Mouse (Mus musculus) stomach, embryonic 16.5 days (tissue): ENCODE measurements at regions not wholly inside any gene's neighbourhood (a gene's known extent, or its start where the extent isn't known, plus 50 kb on each side); places are given as distances from the start of the nearest gene placed in this dataset.

ENCODE experiments used
- ATAC-seq: fragments of 200-750 bp; cut with Nextera tagmentation; 2 replicates; pipeline ENCODE4 v1.8.0; 2017; ENCODE audit warnings: moderate number of reproducible peaks, moderate TSS enrichment; ENCODE audit not compliant: insufficient read depth, low FRiP score
- H3K27ac ChIP-seq: fragments of 300-500 bp; sonication (generic); 2 replicates; pipeline ENCODE4 v1.5.1; 2014; ENCODE audit warnings: low read length
- H3K27me3 ChIP-seq: fragments of 300-500 bp; sonication (generic); 2 replicates; pipeline ENCODE4 v1.6.1; 2014; ENCODE audit warnings: low read length, control low read depth, mixed read lengths; ENCODE audit not compliant: control insufficient read depth, insufficient read depth
- H3K36me3 ChIP-seq: fragments of 300-500 bp; sonication (generic); 2 replicates; pipeline ENCODE4 v1.6.1; 2014; ENCODE audit warnings: low read length; ENCODE audit not compliant: control insufficient read depth, insufficient read depth
- H3K4me1 ChIP-seq: fragments of 300-500 bp; sonication (generic); 2 replicates; pipeline ENCODE4 v1.6.1; 2014; ENCODE audit warnings: low read length, control low read depth, mixed read lengths; ENCODE audit not compliant: control insufficient read depth, insufficient read depth
- H3K4me2 ChIP-seq: fragments of 300-500 bp; sonication (generic); 2 replicates; pipeline ENCODE4 v1.6.1; 2014; ENCODE audit warnings: low read depth, low read length, mixed read lengths
- H3K4me3 ChIP-seq: fragments of 300-500 bp; sonication (generic); replicated peaks from 2 replicates; pipeline ENCODE4 v1.5.1; 2014; ENCODE audit warnings: mild to moderate bottlenecking, low read length
- H3K9ac ChIP-seq: fragments of 300-500 bp; sonication (generic); 2 replicates; pipeline ENCODE4 v1.6.1; 2014; ENCODE audit warnings: low read length
- H3K9me3 ChIP-seq: fragments of 300-500 bp; sonication (generic); replicated peaks from 2 replicates; pipeline ENCODE4 v1.6.1; 2016; ENCODE audit warnings: low read length, control low read depth; ENCODE audit not compliant: control insufficient read depth
- WGBS: fragments of 180-500 bp; shearing (Covaris S2); extraction: QIAGEN DNeasy Blood & Tissue Kit; methylation state at CpG from one replicate; pipeline ENCODE4 v1.1.7; 2014; 5-methylcytosine and 5-hydroxymethylcytosine counted together

DNA sequence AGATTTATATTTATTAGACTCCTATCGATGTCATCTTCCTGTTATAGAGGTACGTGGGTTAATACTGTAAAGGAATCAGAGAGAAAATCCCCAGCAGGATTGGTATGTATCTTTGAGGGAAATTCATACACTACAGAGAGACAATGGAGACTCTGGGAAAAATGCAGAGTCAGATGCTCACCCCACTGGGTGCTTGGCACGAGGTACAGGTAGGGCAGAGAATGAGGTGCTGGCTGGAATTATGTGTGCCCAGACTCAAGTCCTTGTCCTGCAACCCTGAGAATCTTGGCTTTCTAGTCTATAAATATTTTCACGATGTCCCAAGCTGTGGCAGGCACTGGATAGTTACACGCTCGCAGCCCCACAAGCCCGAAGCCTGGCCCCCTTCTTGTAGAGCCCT lies 57.8 kb upstream of the Cry1 start:
- H3K4me2 ChIP-seq = no peak overlapping the region

DNA sequence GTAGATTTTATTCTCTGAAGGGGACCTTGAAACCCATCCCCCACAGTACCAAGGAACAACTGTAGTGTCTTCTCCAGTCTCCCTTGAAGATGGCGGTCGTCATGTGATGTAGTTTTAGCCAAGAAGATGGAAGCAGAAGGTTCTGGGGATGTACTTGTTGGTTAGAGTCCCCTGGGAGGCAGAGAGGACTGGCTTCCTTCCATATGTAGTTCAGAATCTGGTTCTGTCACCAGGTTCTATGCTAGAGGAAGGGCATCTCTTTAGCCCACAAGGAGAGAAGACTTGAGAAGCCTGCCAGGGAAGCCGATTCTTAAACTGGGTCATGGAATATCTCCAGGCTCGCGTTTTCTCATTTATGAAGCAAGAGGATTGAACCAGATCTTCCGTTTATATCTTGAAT lies 58.7 kb upstream of the Cry1 start:
- Histone ChIP-seq H3K27me3 (no peaks in the 10 kb centered on the region), H3K9me3 (no peaks in the 10 kb centered on the region), H3K36me3 (no peaks in the 10 kb centered on the region), H3K4me3 (no peak overlapping the region), H3K27ac (no peak overlapping the region), H3K9ac (no peak overlapping the region), H3K4me1 (no peaks in the 10 kb centered on the region), H3K4me2 (no peak overlapping the region)
- no peak for ATAC-seq
- 90% methylated on average over 6 of the region's 6 CpGs for WGBS

More for the DNA sequence above, 57.8 kb upstream of the Cry1 start:
- H3K36me3 ChIP-seq = no peaks in the 10 kb centered on the region
- H3K4me1 ChIP-seq = no peaks in the 10 kb centered on the region
- WGBS = 87% methylated on average over 7 of the region's 7 CpGs
- no peak overlapping the region for H3K27ac ChIP-seq
- ATAC-seq = no peak
- no peak overlapping the region for H3K9ac ChIP-seq
- no peak overlapping the region for H3K4me3 ChIP-seq
- no peaks in the 10 kb centered on the region for H3K27me3 ChIP-seq
- H3K9me3 ChIP-seq = no peaks in the 10 kb centered on the region

DNA sequence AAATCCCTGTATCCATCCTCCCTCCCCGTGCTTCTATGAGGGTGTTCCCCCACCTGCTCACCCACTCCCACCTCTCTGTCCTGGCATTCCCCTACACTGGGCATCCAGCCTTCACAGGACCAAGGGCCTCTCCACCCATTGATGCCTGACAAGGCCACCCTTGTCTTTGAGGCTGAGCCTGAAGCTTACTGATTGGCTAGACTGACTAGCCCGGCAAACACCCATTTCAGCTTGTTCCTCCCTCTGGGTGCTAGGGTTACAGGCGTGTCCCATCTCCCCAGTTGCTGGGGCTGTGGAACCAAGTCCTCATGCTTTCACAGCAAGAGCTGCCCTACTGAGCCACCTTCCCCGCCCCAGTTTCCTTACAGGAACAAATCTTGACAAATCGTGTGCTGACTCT lies 80.9 kb upstream of the Cry1 start:
- no peak overlapping the region for H3K9ac ChIP-seq
- 24% methylated on average over 5 of the region's 5 CpGs for WGBS

DNA sequence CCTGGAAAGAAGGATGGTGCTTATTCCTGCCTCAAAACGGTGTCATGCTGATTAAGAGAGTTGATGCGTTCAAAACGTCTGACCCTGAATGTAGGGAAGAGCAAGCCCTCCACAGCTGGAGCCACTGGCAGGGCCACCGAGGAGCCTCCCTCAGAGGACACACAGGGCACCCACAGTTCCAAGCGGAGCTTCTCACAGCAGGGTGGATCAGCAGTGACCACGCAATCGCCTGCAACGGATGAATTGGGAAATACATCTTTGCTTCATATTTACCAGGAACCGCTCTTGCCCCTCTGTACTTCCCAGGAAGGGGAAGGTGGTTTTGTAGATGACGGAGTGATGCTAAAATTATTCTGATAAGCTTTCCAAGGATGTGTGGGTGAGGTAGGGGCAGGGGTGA lies 81.3 kb upstream of the Cry1 start:
- no peak for ATAC-seq
- Histone ChIP-seq H3K4me3 (no peak overlapping the region), H3K27me3 (no peaks in the 10 kb centered on the region; the same call in 1 of the 2 replicates), H3K9ac (no peak overlapping the region), H3K9me3 (no peaks in the 10 kb centered on the region), H3K4me2 (no peak overlapping the region), H3K4me1 (no peaks in the 10 kb centered on the region), H3K27ac (no peak overlapping the region), H3K36me3 (no peaks in the 10 kb centered on the region)
- 27% methylated on average over 10 of the region's 10 CpGs for WGBS

More for the DNA sequence above, 80.9 kb upstream of the Cry1 start:
- no peak for ATAC-seq
- H3K4me2 ChIP-seq = no peak overlapping the region
- no peaks in the 10 kb centered on the region for H3K9me3 ChIP-seq
- H3K4me1 ChIP-seq = no peaks in the 10 kb centered on the region
- no peaks in the 10 kb centered on the region; the same call in 1 of the 2 replicates for H3K27me3 ChIP-seq
- no peak overlapping the region for H3K27ac ChIP-seq
- no peak overlapping the region for H3K4me3 ChIP-seq
- H3K36me3 ChIP-seq = no peaks in the 10 kb centered on the region

DNA sequence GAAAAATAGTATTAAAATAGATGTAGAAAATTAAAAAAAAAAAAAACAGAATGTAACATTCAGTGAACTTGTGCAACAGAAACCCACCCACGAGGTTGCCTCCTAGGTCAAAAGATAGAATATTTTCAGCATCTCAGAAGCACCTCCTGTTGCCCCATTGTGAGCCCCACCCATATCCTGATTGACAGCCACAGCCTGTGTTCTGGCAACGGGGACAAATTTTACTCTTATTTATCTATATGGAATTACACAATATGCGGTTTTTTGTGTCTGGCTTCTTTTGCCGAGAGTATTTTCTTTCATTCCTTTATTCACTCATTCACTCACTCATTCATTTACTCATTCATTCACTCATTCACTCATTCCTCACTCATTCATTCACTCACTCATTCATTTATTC lies 81.9 kb upstream of the Cry1 start:
- no peaks in the 10 kb centered on the region; the same call in 1 of the 2 replicates for H3K27me3 ChIP-seq
- no peak for ATAC-seq
- 70% methylated on average over 4 of the region's 4 CpGs for WGBS
- no peak overlapping the region for H3K27ac ChIP-seq
- no peaks in the 10 kb centered on the region for H3K9me3 ChIP-seq
- no peak overlapping the region for H3K4me2 ChIP-seq
- no peaks in the 10 kb centered on the region for H3K36me3 ChIP-seq
- H3K9ac ChIP-seq = no peak overlapping the region
- H3K4me1 ChIP-seq = no peaks in the 10 kb centered on the region
- H3K4me3 ChIP-seq = no peak overlapping the region

DNA sequence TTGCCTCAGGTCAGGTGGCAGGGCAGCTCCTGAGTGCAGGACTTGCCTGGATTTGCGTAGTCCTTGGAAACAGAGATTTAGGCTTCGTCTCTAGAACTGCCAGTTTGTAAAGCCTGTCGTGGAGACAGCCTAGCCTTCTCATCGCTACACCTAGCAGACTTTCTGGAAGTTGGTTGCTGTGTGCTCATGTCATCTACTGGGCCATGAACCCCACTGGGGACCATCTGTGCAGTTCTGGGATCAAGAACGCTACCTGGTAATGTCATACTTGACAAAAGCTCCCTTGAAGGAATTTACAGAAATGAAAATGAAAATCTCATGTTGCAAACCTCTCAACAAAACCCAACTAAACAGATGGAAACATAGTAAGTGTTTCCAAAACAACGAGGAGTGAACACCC lies 85.3 kb upstream of the Cry1 start:
- no peak overlapping the region for H3K27ac ChIP-seq
- H3K4me2 ChIP-seq = no peak overlapping the region
- WGBS = 74% methylated on average over 6 of the region's 6 CpGs
- no peak overlapping the region for H3K4me3 ChIP-seq
- H3K9me3 ChIP-seq = no peaks in the 10 kb centered on the region
- no peaks in the 10 kb centered on the region for H3K4me1 ChIP-seq
- no peaks in the 10 kb centered on the region for H3K36me3 ChIP-seq
- no peak overlapping the region for H3K9ac ChIP-seq
- no peak for ATAC-seq
- no peaks in the 10 kb centered on the region; the same call in 1 of the 2 replicates for H3K27me3 ChIP-seq

DNA sequence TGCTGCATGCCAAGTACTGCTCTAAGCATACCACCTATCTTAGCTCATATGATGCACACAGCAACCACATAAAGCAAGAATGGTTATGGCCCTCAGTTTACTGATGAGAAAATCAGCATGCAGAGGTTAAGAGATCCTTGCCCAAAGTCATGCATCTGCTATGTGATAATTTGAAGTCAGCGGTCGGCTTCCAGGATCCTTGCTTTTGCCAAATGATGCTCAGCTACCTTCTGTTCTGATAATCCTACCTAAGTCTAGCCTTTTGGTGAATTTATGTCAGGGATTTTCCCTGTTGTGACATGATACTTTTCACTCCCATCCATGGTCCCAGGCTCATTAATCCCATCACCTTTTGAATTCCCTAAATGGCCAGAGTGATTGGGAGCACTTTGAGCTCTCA lies 91.9 kb upstream of the Cry1 start:
- H3K27me3 ChIP-seq = no peaks in the 10 kb centered on the region
- H3K4me3 ChIP-seq = no peak overlapping the region
- H3K4me1 ChIP-seq = no peaks in the 10 kb centered on the region
- no peaks in the 10 kb centered on the region for H3K36me3 ChIP-seq
- no peak overlapping the region for H3K4me2 ChIP-seq
- H3K9ac ChIP-seq = no peak overlapping the region
- no peaks in the 10 kb centered on the region for H3K9me3 ChIP-seq
- WGBS = 77% methylated on average over 2 of the region's 2 CpGs
- no peak overlapping the region for H3K27ac ChIP-seq
- no peak for ATAC-seq

DNA sequence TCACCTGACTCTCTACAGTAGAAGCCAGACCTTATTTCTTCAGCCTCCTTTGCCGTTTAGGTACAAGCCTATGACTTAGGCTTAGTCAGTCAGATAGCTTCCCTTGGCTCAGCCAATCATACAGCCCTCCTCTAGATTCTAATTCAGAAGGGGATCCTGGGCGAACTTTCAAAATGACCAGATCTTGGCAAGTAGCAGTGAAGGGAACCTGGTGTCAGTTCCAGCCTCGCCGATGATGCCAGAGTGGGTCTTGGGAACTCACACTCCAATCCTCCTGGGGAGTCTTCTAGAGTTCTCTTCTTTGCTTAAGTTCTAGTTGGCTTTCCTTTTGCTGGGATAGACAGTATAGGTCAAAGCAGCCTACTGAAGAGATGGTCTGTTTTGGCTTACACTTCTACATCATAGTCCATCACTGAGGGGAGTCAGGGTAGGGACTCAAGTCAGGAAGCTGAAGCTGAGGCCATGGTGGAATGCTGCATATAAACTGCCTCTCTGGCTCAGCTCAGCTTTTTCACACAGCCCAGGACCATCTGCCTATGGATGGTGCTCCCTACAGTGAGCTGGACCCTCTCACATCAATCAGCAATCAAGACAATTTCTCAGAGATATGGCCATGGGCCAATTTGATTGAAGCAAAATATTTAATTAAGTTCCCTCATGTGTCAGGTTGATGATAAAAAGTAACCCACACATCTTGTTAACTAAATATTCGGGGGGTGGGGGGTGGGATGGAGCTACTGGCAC lies 94.7 kb upstream of the Btbd11 start:
- Histone ChIP-seq H3K9me3 (no peaks in the 10 kb centered on the region), H3K4me2 (no peak overlapping the region), H3K4me3 (no peak overlapping the region), H3K4me1 (no peaks in the 10 kb centered on the region), H3K27me3 (no peaks in the 10 kb centered on the region), H3K27ac (no peak overlapping the region), H3K36me3 (no peaks in the 10 kb centered on the region), H3K9ac (no peak overlapping the region)
- ATAC-seq = no peak
- WGBS = 81% methylated on average over 5 of the region's 5 CpGs

DNA sequence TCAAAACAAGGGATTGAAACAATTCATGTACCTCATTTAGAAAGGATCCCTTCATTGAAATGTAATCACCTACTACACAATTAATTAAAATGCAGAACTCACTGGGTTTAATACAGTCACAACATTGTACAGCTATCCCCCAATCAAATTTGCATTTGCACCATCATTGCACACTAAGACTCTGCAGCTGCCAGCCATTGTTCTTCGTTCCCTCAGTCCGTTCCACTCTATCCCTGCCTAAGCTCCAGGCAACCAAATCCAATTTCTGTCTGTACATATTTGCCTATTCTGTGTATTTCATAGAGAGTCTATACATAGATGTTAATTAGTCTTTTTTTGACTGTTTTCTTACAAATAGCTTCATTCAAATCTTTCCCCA lies 94.1 kb upstream of the Btbd11 start:
- H3K27me3 ChIP-seq = no peaks in the 10 kb centered on the region
- no peak overlapping the region for H3K9ac ChIP-seq
- no peak overlapping the region for H3K4me2 ChIP-seq
- no peak overlapping the region for H3K4me3 ChIP-seq
- no peaks in the 10 kb centered on the region for H3K4me1 ChIP-seq
- no peak overlapping the region for H3K27ac ChIP-seq
- no peak for ATAC-seq
- 73% methylated on average over 2 of the region's 2 CpGs for WGBS
- no peaks in the 10 kb centered on the region for H3K36me3 ChIP-seq
- H3K9me3 ChIP-seq = no peaks in the 10 kb centered on the region
